Mouse (Mus musculus) thymus, postnatal 14 days (tissue): ENCODE measurements at regions not wholly inside any gene's neighbourhood (a gene's known extent, or its start where the extent isn't known, plus 50 kb on each side); places are given as distances from the start of the nearest gene placed in this dataset.

Experiments
- DNase-seq: peaks from one replicate; pipeline ENCODE4 v3.0.0; 2021

DNA sequence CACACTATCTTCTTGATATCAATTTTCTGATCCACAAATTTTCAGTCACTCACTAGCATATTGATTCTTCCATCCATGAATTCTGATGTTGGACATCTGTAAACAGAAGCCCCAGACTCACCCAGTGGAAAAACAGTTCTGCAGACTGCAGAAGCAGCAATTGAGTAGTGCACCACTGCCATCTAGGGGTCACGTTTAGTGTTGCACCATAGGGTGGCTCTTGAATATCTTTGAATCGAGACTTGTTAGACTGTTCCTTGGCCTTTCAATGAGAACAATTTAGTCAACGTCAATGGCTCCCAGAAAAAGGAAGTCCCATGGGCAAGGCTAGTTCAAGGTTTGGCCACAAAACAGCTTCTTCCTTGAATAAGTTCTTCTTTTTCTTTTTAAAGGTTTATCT is 828.1 kb downstream of the Gm10330 start:
- DNase-seq = peak; percentile 22

DNA sequence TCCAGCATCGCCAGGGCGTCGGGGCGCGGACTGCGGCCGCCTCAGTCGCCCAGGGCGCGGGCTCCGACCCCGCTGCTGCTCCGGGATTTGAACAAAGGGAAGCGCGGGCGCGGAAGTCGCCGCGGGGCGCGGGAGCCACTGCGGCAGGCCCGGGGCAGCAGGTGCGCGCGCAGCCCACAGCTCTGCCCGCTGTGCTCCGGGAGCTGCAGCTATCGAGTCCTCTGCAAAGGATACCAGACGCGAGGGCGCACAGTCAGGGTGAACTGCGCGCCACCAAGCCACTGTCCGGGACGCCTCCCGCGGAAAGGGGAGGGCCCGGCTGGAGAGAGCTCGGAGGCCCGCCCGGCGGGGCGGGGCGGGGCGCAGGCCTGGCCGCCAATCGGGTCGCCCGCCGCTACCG is 873.9 kb downstream of the Gm10330 start:
- peak; percentile 36 for DNase-seq
